Mouse (Mus musculus): ENCODE measurements at regions not wholly inside any gene's neighbourhood (a gene's known extent, or its start where the extent isn't known, plus 50 kb on each side); places are given as distances from the start of the nearest gene placed in this dataset.
A peak's percentile ranks its signal among the peaks of the same experiment; 100 is the strongest.

GRCm38 (mm10) chr3:41307400-41308028 lies 224.7 kb upstream of the Pgrmc2 start:
- no peak for DNase-seq (ENCODE audit: low spot score in 2 of 2)

GRCm38 (mm10) chr3:41302805-41303204 lies 220.0 kb upstream of the Pgrmc2 start:
- no peak for DNase-seq (ENCODE audit: low spot score in 2 of 2)

GRCm38 (mm10) chr3:41298776-41299175 lies 215.9 kb upstream of the Pgrmc2 start:
- no peak for DNase-seq (ENCODE audit: low spot score in 2 of 2)

- DNase-seq (ENCODE audit: low spot score in 2 of 2) = no peak
Measured at GRCm38 (mm10) chr3:41296152-41296809, 213.4 kb upstream of the Pgrmc2 start.

- no peak for DNase-seq (ENCODE audit: low spot score in 2 of 2)
Measured at GRCm38 (mm10) chr3:41295150-41295549, 212.3 kb upstream of the Pgrmc2 start.

GRCm38 (mm10) chr3:41290535-41291307 lies 207.9 kb upstream of the Pgrmc2 start:
- DNase-seq (ENCODE audit: low spot score in 2 of 2) = no peak

- DNase-seq (ENCODE audit: low spot score in 2 of 2) = no peak
Measured at GRCm38 (mm10) chr3:41288735-41289134, 205.9 kb upstream of the Pgrmc2 start.

- DNase-seq (ENCODE audit: low spot score in 2 of 2) = no peak
Measured at GRCm38 (mm10) chr3:41288066-41288465, 205.2 kb upstream of the Pgrmc2 start.

GRCm38 (mm10) chr3:41285336-41285735 lies 202.5 kb upstream of the Pgrmc2 start:
- DNase-seq (ENCODE audit: low spot score in 2 of 2) = no peak

- peak; percentile 43 to 52 for DNase-seq (ENCODE audit: low spot score in 2 of 2)
Measured at GRCm38 (mm10) chr3:41284897-41285296, 202.1 kb upstream of the Pgrmc2 start.

- no peak for DNase-seq (ENCODE audit: low spot score in 2 of 2)
Measured at GRCm38 (mm10) chr3:41282431-41283037, 199.7 kb upstream of the Pgrmc2 start.

GRCm38 (mm10) chr3:41276096-41276495 lies 193.2 kb upstream of the Pgrmc2 start:
- DNase-seq (ENCODE audit: low spot score in 2 of 2) = no peak

GRCm38 (mm10) chr3:41268516-41268915 lies 185.7 kb upstream of the Pgrmc2 start:
- DNase-seq (ENCODE audit: low spot score in 2 of 2) = no peak

- DNase-seq (ENCODE audit: low spot score in 2 of 2) = no peak
Measured at GRCm38 (mm10) chr3:41266216-41266615, 183.4 kb upstream of the Pgrmc2 start.

GRCm38 (mm10) chr3:41265399-41265798 lies 182.6 kb upstream of the Pgrmc2 start:
- DNase-seq (ENCODE audit: low spot score in 2 of 2) = no peak

- DNase-seq (ENCODE audit: low spot score in 2 of 2) = no peak
Measured at GRCm38 (mm10) chr3:41258291-41258690, 175.4 kb upstream of the Pgrmc2 start.

- DNase-seq (ENCODE audit: low spot score in 2 of 2) = no peak
Measured at GRCm38 (mm10) chr3:41244960-41245359, 162.1 kb upstream of the Pgrmc2 start.

- DNase-seq (ENCODE audit: low spot score in 2 of 2) = no peak
Measured at GRCm38 (mm10) chr3:41241856-41242552, 159.2 kb upstream of the Pgrmc2 start.

GRCm38 (mm10) chr3:41239801-41240200 lies 157.0 kb upstream of the Pgrmc2 start:
- DNase-seq (ENCODE audit: low spot score in 2 of 2) = peak in 1 of 2 experiments; percentile 16

GRCm38 (mm10) chr3:41239246-41239645 lies 156.4 kb upstream of the Pgrmc2 start:
- DNase-seq (ENCODE audit: low spot score in 2 of 2) = peak in 1 of 2 experiments; percentile 26

GRCm38 (mm10) chr3:41238046-41238445 lies 155.2 kb upstream of the Pgrmc2 start:
- DNase-seq (ENCODE audit: low spot score in 2 of 2) = no peak
